Mouse (Mus musculus) lung, postnatal 14 days (tissue): ENCODE results near the gene Csdc2.
"Not testable (repeated sequence)": the region's sequence is repeated elsewhere in the genome, so short reads cannot be mapped to it uniquely, and the experiment has no call there.

Experiments used
- DNase-seq: peaks from one replicate; pipeline ENCODE4 v3.0.0; 2021

The Csdc2 gene

GRCm38 (mm10) chr15:81936679-81937078 lies at the start of gene Csdc2:
Gene Csdc2 (plus strand): TSS chr15:81936759.
- peak; percentile 48 for DNase-seq

GRCm38 (mm10) chr15:81886795-81887550 lies 49.6 kb upstream of the Csdc2 start:
- no peak for DNase-seq

DNA sequence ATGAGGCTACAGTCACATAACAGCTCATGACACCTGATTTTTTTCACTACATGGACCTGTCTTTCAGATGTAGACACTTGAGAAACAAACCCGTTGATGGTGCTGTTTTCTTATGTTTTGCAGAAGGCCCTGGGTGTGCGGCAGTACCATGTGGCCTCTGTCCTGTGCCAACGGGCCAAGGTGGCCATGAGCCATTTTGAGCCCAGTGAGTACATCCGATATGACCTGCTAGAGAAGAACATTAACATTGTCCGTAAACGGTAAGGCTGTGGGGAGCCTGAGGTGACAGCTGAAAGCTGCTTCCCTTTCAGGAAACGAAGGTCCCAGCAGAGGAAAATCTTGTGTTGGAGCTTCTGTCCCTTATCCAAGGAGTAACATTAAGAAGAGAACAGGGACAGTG lies 47.4 kb upstream of the Csdc2 start:
- DNase-seq = no peak

- no peak for DNase-seq
These were observed 45.3 kb upstream of the Csdc2 start for GRCm38 (mm10) chr15:81891140-81891802.

- no peak for DNase-seq
These were observed 44.6 kb upstream of the Csdc2 start for GRCm38 (mm10) chr15:81891822-81892580.

- DNase-seq = peak; percentile 32
These were observed 42.6 kb upstream of the Csdc2 start for GRCm38 (mm10) chr15:81894002-81894401.

- DNase-seq = no peak
These were observed 40.2 kb upstream of the Csdc2 start for GRCm38 (mm10) chr15:81896407-81896806.

GRCm38 (mm10) chr15:81897607-81898285 lies 38.8 kb upstream of the Csdc2 start:
- DNase-seq = no peak

GRCm38 (mm10) chr15:81898751-81899150 lies 37.8 kb upstream of the Csdc2 start:
- DNase-seq = no peak

GRCm38 (mm10) chr15:81904939-81905338 lies 31.6 kb upstream of the Csdc2 start:
- peak; percentile 88 for DNase-seq

- no peak for DNase-seq
These were observed 28.6 kb upstream of the Csdc2 start for GRCm38 (mm10) chr15:81907953-81908352.

GRCm38 (mm10) chr15:81908767-81909166 lies 27.8 kb upstream of the Csdc2 start:
- DNase-seq = not testable (repeated sequence)

DNA sequence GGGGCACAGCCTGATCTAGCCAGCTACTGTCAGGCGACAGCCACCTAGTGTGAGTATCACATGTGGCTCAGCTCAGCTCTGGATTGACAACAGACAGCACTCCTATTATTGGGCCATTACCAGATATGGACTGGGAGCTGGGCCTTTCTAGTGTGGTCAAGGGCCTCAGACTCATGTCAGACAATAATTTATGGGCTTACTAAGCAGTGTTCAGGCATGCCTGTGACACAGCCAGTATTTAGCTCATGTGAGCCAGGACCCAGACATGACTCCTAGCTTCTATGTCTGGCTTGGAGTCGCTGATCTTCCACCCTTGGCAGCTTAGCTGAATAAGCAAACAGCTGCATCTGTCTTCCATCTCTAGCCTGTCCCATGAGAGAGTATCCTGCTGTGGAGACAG lies 24.1 kb upstream of the Csdc2 start:
- no peak for DNase-seq

DNA sequence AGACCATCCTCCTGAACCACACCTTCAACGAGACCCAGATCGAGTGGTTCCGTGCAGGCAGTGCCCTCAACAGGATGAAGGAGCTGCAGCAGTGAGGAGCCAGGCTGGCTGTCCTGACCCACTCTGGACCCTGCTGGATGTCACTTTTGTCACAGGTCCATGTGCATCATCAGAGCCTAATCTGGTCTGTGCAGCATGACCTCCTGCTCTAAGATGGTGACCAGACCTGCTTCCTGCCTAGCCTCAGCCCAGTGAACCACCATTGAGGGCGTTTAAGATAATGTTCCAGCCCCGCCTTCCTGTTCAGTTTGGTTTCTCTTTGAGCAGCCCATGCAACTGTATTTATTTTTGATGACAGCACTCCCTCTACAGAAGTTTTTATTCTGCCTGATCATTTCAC lies 21.9 kb upstream of the Csdc2 start:
- DNase-seq = no peak

DNA sequence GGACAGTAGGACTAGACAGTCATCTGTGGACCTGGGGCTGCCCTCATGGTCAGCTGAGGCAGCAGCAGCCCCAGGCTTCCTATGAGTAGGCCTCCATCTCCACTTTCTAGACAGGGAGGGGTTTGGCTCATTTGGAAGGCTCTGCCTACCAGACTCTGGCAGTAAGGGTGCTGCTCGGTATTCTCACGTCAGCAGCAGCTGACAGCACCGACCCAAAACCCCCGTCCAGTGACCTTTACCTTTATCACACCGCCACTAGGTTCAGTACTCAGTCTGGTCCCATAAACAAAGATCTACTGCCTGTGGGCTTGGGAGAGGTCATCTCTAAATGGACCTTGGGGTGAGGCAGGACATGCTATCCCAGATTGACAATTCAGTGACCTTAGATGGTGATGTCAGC lies 20.9 kb upstream of the Csdc2 start:
- no peak for DNase-seq

DNA sequence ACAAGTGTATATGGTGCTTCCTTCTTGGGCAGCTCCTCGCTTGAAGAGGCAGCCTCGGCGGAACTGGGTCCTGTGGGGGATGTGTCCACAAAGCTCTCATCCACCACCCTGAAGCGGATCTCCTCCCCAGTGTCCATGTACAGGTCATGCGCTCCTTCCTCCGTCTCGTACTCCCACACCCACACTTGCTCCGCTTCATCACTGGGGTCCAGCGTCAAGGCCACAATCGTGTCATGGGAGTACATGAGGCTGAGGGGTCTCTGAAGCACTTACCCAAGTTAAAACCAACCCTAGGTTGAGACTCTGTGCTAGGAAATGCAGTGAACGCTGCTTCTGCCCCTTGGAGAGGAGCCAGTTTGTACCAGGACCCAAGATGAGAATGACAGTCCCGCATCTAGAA lies 19.4 kb upstream of the Csdc2 start:
- no peak for DNase-seq

GRCm38 (mm10) chr15:81917621-81918463 lies 18.7 kb upstream of the Csdc2 start:
- peak; percentile 85 for DNase-seq

DNA sequence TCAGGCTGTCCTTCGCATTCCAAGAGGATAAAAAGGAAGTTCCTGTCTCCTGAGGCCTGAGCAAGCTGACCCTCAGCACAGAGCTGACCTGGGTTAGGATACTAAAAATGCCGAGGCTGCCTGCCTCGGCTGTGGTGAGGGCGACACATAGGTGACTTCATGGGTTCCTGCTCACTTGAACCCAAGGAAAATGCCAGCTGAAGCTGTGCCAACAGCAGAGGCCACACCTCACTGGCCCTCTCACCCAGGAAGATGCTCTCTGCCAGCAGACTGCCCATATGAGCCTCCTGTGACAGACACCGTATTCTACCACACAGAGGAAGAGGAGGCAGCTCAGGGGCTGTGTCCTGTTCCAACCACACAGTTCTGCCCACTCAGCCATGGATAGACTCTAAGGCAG lies 17.5 kb upstream of the Csdc2 start:
- DNase-seq = no peak

GRCm38 (mm10) chr15:81920546-81921217 lies 15.9 kb upstream of the Csdc2 start:
- no peak for DNase-seq

GRCm38 (mm10) chr15:81921255-81921654 lies 15.3 kb upstream of the Csdc2 start:
- DNase-seq = no peak

DNA sequence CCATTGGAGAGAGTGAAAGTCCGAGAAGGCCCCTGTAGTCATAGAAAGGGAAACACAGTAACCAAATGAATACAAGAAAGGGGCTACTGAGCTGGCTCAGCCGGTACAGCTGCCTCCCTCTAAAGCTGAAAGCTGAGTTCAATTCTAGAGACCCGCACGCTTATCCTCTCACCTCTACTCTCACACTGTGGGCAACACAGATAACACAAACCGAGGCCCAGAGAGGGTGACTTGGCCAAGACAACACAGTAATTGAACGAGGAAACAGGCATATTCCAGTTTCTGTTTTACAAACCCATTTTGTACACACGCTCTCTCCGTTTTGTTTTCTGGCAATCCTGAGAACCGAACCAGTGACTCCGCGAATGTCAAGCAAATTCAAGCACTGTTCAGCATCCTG lies 11.6 kb upstream of the Csdc2 start:
- DNase-seq = no peak
